15 mouse cellular contexts compared by ENCODE assay signal in the genomic region with DNA sequence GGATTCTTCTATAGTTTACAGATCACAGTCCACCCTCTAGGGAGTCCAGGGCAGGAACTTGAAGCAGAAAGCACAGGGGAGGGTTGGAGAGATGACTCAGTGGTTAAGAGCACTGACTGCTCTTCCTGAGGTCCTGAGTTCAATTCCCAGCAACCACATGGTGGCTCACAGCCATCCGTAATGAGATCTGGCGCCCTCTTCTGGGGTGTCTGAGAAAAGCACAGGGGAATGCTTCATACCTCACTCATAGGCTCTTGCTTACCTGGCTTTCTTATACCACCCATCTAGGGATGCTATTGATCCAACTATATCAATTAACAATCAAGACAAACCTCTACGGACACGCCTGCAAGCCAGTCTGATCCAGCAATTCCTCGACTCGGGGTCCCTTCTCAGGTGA. TPM values are rescaled to one million over a fixed set of nuclear protein-coding genes. Genes with fewer than 3 reads are reported as not detected.
DNase-seq lines count a peak whose midpoint lies in the region; ATAC-seq and TF ChIP-seq lines count a peak whose summit lies in the region.
"Had no signal": no experiment of that assay in that cellular context is flagged by ENCODE, and none has a peak within 500 bp of the region (broad histone marks: within the 10 kb centered on the region; RNA-seq: fewer than 3 reads in every experiment).

No protein-coding gene starts in this region.

- no peak for DNase-seq in hindbrain, postnatal 0 days (ENCODE audit: low spot score)
- DNase-seq in lung, adult 2 months: no peak
- DNase-seq in lung, postnatal 36 days: no peak
- DNase-seq in CH12.LX (ENCODE audit: extremely low read depth) (no peak), MEL (ENCODE audit: low read depth, low spot score) (peak; percentile 14)
- no peak for DNase-seq in urinary bladder, postnatal 25 days (ENCODE audit: low spot score)
- DNase-seq in left cerebral cortex, adult 9 months (ENCODE audit: low spot score in 2 of 2): no peak
- DNase-seq: adrenal gland, adult 2 months; cerebellum, postnatal 10 days had no signal

- no peak for TF ChIP-seq RAD21 in CH12.LX (IDR thresholded peaks at IDR 0.05; ENCODE audit: low read depth, low read length)
- peak; percentile 8 for TF ChIP-seq RAD21 in MEL (IDR thresholded peaks at IDR 0.05; ENCODE audit: low read depth, low read length)

- no peak for TF ChIP-seq POLR2A in lung, adult 2 months (IDR thresholded peaks at IDR 0.05; ENCODE audit: borderline replicate concordance, extremely low read depth, low read depth, low read length)
- TF ChIP-seq POLR2A in CH12.LX (IDR thresholded peaks at IDR 0.05; ENCODE audit: low read depth, low read length): no peak
- TF ChIP-seq POLR2A in MEL (IDR thresholded peaks at IDR 0.05; ENCODE audit: control insufficient read depth in 1 of 2, insufficient read depth in 1 of 2, low read depth in 1 of 2, low read length in 2 of 2, poor library complexity in 1 of 2): no peak

- in situ Hi-C loops in CH12.LX (cut with MboI; ENCODE audit: low pct_ligation_motif_present, low pct_unique_long_range_greater_than_20kb, low sequenced_read_pairs): no loop called here

- H3K36me3 ChIP-seq in hindbrain, postnatal 0 days (ENCODE audit: insufficient read depth, low read length): no peaks in the 10 kb centered on the region
- no peaks in the 10 kb centered on the region for H3K36me3 ChIP-seq in hindbrain, embryonic 13.5 days
- H3K36me3 ChIP-seq in CH12.LX (replicated peaks in 1 of 2; ENCODE audit: control insufficient read depth in 1 of 2, insufficient read depth in 1 of 2, low read length in 1 of 2) (no peaks in the 10 kb centered on the region), MEL (ENCODE audit: control insufficient read depth in 1 of 2, insufficient read depth in 2 of 2, low read length in 2 of 2) (no peaks in the 10 kb centered on the region; a peak in 1 of 4 replicates)
- H3K36me3 ChIP-seq: limb, embryonic 15.5 days; neural tube, embryonic 12.5 days had no signal

- no peak overlapping the region for H3K27ac ChIP-seq in hindbrain, postnatal 0 days
- no peak overlapping the region for H3K27ac ChIP-seq in hindbrain, embryonic 13.5 days
- H3K27ac ChIP-seq in CH12.LX (ENCODE audit: insufficient read depth, low read depth) (no peak overlapping the region), MEL (ENCODE audit: control insufficient read depth, low read depth, low read length) (no peak overlapping the region)
- H3K27ac ChIP-seq: limb, embryonic 15.5 days; neural tube, embryonic 12.5 days had no signal

- TF ChIP-seq CTCF in hindbrain, postnatal 0 days (IDR thresholded peaks at IDR 0.05; ENCODE audit: low read depth): peak; percentile 30
- peak; percentile 13; the same call in 1 of the 2 replicates for TF ChIP-seq CTCF in lung, adult 2 months (IDR thresholded peaks at IDR 0.05; ENCODE audit: insufficient read depth, low read length)
- peak in 1 of 2 experiments; percentile 39; a peak in 2 of 4 replicates for TF ChIP-seq CTCF in CH12.LX (conservative IDR thresholded peaks at IDR 0.05 in 1 of 2, IDR thresholded peaks at IDR 0.05 in 1 of 2; ENCODE audit: low read depth in 2 of 2, low read length in 2 of 2)
- peak; percentile 23 to 47 (median 37) for TF ChIP-seq CTCF in MEL (IDR thresholded peaks at IDR 0.05 in 2 of 3, conservative IDR thresholded peaks at IDR 0.05 in 1 of 3; ENCODE audit: control insufficient read depth in 1 of 3, insufficient read depth in 1 of 3, low read depth in 2 of 3, low read length in 3 of 3, poor library complexity in 1 of 3, severe bottlenecking in 1 of 3)

- TF ChIP-seq EP300 in CH12.LX (IDR thresholded peaks at IDR 0.05; ENCODE audit: low read length) (no peak), MEL (IDR thresholded peaks at IDR 0.05; ENCODE audit: low read depth in 1 of 2, low read length in 2 of 2) (no peak)

- no peaks in the 10 kb centered on the region for H3K27me3 ChIP-seq in hindbrain, postnatal 0 days (ENCODE audit: insufficient read depth, low read length)
- peaks cover 28% of the 10 kb centered on the region for H3K27me3 ChIP-seq in hindbrain, embryonic 13.5 days
- H3K27me3 ChIP-seq in CH12.LX (replicated peaks): peaks cover 48% of the 10 kb centered on the region
- H3K27me3 ChIP-seq in MEL (ENCODE audit: control insufficient read depth in 1 of 2, insufficient read depth in 2 of 2, low read length in 2 of 2): no peaks in the 10 kb centered on the region

- no peak overlapping the region for H3K9ac ChIP-seq in hindbrain, postnatal 0 days (replicated peaks; ENCODE audit: low read length)
- no peak overlapping the region for H3K9ac ChIP-seq in hindbrain, embryonic 13.5 days
- no peak overlapping the region for H3K9ac ChIP-seq in CH12.LX (ENCODE audit: insufficient read depth, low read depth)
- no peak overlapping the region for H3K9ac ChIP-seq in MEL (ENCODE audit: control insufficient read depth, low read depth, low read length, poor library complexity, severe bottlenecking)
- H3K9ac ChIP-seq: limb, embryonic 15.5 days; neural tube, embryonic 12.5 days had no signal

- 0 out of 2 replicates have a peak, but pooled peaks cover 5% of the 10 kb centered on the region for H3K4me1 ChIP-seq in hindbrain, postnatal 0 days (ENCODE audit: insufficient read depth, low read length)
- H3K4me1 ChIP-seq in hindbrain, embryonic 13.5 days (replicated peaks): peaks cover 16% of the 10 kb centered on the region
- H3K4me1 ChIP-seq in lung, adult 2 months (ENCODE audit: control insufficient read depth, insufficient read depth, low read length): peaks cover 2% of the 10 kb centered on the region; the same call in 1 of the 2 replicates
- H3K4me1 ChIP-seq in CH12.LX (ENCODE audit: control insufficient read depth in 1 of 2, insufficient read depth in 2 of 2) (no peaks in the 10 kb centered on the region), MEL (ENCODE audit: control insufficient read depth in 1 of 2, insufficient read depth in 2 of 2, low read length in 2 of 2) (no peaks in the 10 kb centered on the region)

- H3K9me3 ChIP-seq in hindbrain, postnatal 0 days (ENCODE audit: low read length): no peaks in the 10 kb centered on the region
- H3K9me3 ChIP-seq in hindbrain, embryonic 13.5 days: peaks cover 7% of the 10 kb centered on the region; the same call in 1 of the 2 replicates
- H3K9me3 ChIP-seq in CH12.LX (replicated peaks; ENCODE audit: low read length) (peaks cover 6% of the 10 kb centered on the region), MEL (replicated peaks; ENCODE audit: insufficient read depth, low read length) (no peaks in the 10 kb centered on the region)
- H3K9me3 ChIP-seq: limb, embryonic 15.5 days; neural tube, embryonic 12.5 days had no signal

- dilution Hi-C loops in CH12.LX (cut with MboI; ENCODE audit: extremely low pct_ligation_motif_present, extremely low pct_unique_long_range_greater_than_20kb, low sequenced_read_pairs): no loop called here

- WGBS in hindbrain, postnatal 0 days: 74% methylated on average over 6 of the region's 6 CpGs
- 66% methylated on average over 6 of the region's 6 CpGs for WGBS in hindbrain, embryonic 13.5 days
- WGBS in lung, adult 2 months: 73% methylated on average over 6 of the region's 6 CpGs

- no peak overlapping the region for H3K4me2 ChIP-seq in hindbrain, postnatal 0 days (ENCODE audit: low read depth, low read length)
- no peak overlapping the region for H3K4me2 ChIP-seq in hindbrain, embryonic 13.5 days
- H3K4me2 ChIP-seq in CH12.LX (ENCODE audit: insufficient read depth, low read depth, poor library complexity, severe bottlenecking): no peak overlapping the region
- H3K4me2 ChIP-seq: limb, embryonic 15.5 days; neural tube, embryonic 12.5 days had no signal

- H3K4me3 ChIP-seq in hindbrain, postnatal 0 days (ENCODE audit: low read length): no peak overlapping the region
- H3K4me3 ChIP-seq in hindbrain, embryonic 13.5 days: no peak overlapping the region
- no peak overlapping the region for H3K4me3 ChIP-seq in lung, adult 2 months (replicated peaks; ENCODE audit: extremely low read depth, low read depth, low read length)
- H3K4me3 ChIP-seq in CH12.LX (replicated peaks in 1 of 3; ENCODE audit: low read depth in 2 of 3, low read length in 2 of 3, poor library complexity in 1 of 3) (no peak overlapping the region), MEL (ENCODE audit: control insufficient read depth in 1 of 2, insufficient read depth in 1 of 2, low read depth in 2 of 2, low read length in 2 of 2) (no peak overlapping the region)
- H3K4me3 ChIP-seq: limb, embryonic 15.5 days; neural tube, embryonic 12.5 days had no signal

- H3K79me2 ChIP-seq in CH12.LX (replicated peaks; ENCODE audit: control insufficient read depth, extremely low read depth, insufficient read depth, poor library complexity, severe bottlenecking) (no peaks in the 10 kb centered on the region), MEL (ENCODE audit: control insufficient read depth, insufficient read depth, low read length, poor library complexity) (no peaks in the 10 kb centered on the region)

- ATAC-seq in hindbrain, postnatal 0 days: no peak
- no peak for ATAC-seq in hindbrain, embryonic 13.5 days (ENCODE audit: low FRiP score)
- ATAC-seq: CD4-positive, CD25-positive, alpha-beta regulatory T cell, adult 4 months; midbrain, embryonic 16.5 days had no signal

RNA-seq across cellular contexts. Expression of gene Lrrc27, which starts 21.2 kb away (rescaled TPM):
- total RNA-seq in hindbrain, postnatal 0 days (2014; rRNA removed): 1.6 and 2.8 TPM in 2 replicates
- 4.0 and 5.1 TPM in 2 replicates for polyA plus RNA-seq in hindbrain, postnatal 0 days (2015; fragmentation: Nextera tagmentation; extraction: Ambion mirVana)
- 3.5 and 5.0 TPM in 2 replicates for polyA plus RNA-seq in hindbrain, embryonic 13.5 days (2015; fragmentation: Nextera tagmentation; extraction: Ambion mirVana)
- 3.7 and 6.9 TPM in 2 replicates for polyA plus RNA-seq in lung, adult 2 months (2012; rRNA removed)
- 0.21 TPM in 1 of 2 replicates, not detected in the other for total RNA-seq in CH12.LX (2012; rRNA removed)
- not detected in 2 replicates for total RNA-seq in CH12.LX (2014; rRNA removed)
- polyA plus RNA-seq in CH12.LX (2012; ENCODE audit: insufficient read length, low read depth): not detected in 2 replicates
- total RNA-seq in MEL (2012; rRNA removed): 0.54 and 1.0 TPM in 2 replicates
- polyA plus RNA-seq in MEL (2012; ENCODE audit: insufficient read depth in 1 of 2, insufficient read length in 2 of 2, low read depth in 1 of 2, low replicate concordance in 2 of 2, missing spikeins in 1 of 2): 1 to 10 TPM in 1 of 2 experiments, not detected in 1; 1.3 TPM

RNA-seq across cellular contexts. Expression of gene Stk32c, which starts 21.5 kb away (rescaled TPM):
- total RNA-seq in hindbrain, postnatal 0 days (2014; rRNA removed): 20.4 and 24.7 TPM in 2 replicates
- 1.9 and 2.0 TPM in 2 replicates for polyA plus RNA-seq in hindbrain, postnatal 0 days (2015; fragmentation: Nextera tagmentation; extraction: Ambion mirVana)
- polyA plus RNA-seq in hindbrain, embryonic 13.5 days (2015; fragmentation: Nextera tagmentation; extraction: Ambion mirVana): 1.1 TPM in 2 replicates
- polyA plus RNA-seq in lung, adult 2 months (2012; rRNA removed): 1.5 and 1.9 TPM in 2 replicates
- total RNA-seq in CH12.LX (2012; rRNA removed): not detected in 2 replicates
- total RNA-seq in CH12.LX (2014; rRNA removed): not detected in 2 replicates
- not detected in 2 replicates for polyA plus RNA-seq in CH12.LX (2012; ENCODE audit: insufficient read length, low read depth)
- 0.07 TPM in 1 of 2 replicates, not detected in the other for total RNA-seq in MEL (2012; rRNA removed)
- polyA plus RNA-seq in MEL (2012; ENCODE audit: insufficient read depth in 1 of 2, insufficient read length in 2 of 2, low read depth in 1 of 2, low replicate concordance in 2 of 2, missing spikeins in 1 of 2): under 1 TPM in 1 of 2 experiments, not detected in 1; 0.21 TPM
- total RNA-seq: granulocyte monocyte progenitor cell, adult 5-6 weeks had no signal

RNA-seq across cellular contexts. Expression of gene Pwwp2b, which starts 56.7 kb away (rescaled TPM):
- total RNA-seq in hindbrain, postnatal 0 days (2014; rRNA removed): 6.6 and 6.7 TPM in 2 replicates
- polyA plus RNA-seq in hindbrain, postnatal 0 days (2015; fragmentation: Nextera tagmentation; extraction: Ambion mirVana): 4.0 and 4.8 TPM in 2 replicates
- polyA plus RNA-seq in hindbrain, embryonic 13.5 days (2015; fragmentation: Nextera tagmentation; extraction: Ambion mirVana): 4.5 and 4.9 TPM in 2 replicates
- 31.6 and 32.2 TPM in 2 replicates for polyA plus RNA-seq in lung, adult 2 months (2012; rRNA removed)
- 0.08 TPM in 1 of 2 replicates, not detected in the other for total RNA-seq in CH12.LX (2012; rRNA removed)
- not detected in 2 replicates for total RNA-seq in CH12.LX (2014; rRNA removed)
- not detected in 2 replicates for polyA plus RNA-seq in CH12.LX (2012; ENCODE audit: insufficient read length, low read depth)
- 1.2 and 1.9 TPM in 2 replicates for total RNA-seq in MEL (2012; rRNA removed)
- polyA plus RNA-seq in MEL (2012; ENCODE audit: insufficient read depth in 1 of 2, insufficient read length in 2 of 2, low read depth in 1 of 2, low replicate concordance in 2 of 2, missing spikeins in 1 of 2): 1 to 10 TPM in 1 of 2 experiments, not detected in 1; 4.3 TPM
